Mouse (Mus musculus): ENCODE data around the gene Wfdc12. TPM values are rescaled to one million over a fixed set of nuclear protein-coding genes. Genes with fewer than 3 reads are reported as not detected.
A peak's percentile ranks its signal among the peaks of the same experiment; 100 is the strongest.

Gene Wfdc12
- polyA plus RNA-seq, 1 experiment = not detected

DNA sequence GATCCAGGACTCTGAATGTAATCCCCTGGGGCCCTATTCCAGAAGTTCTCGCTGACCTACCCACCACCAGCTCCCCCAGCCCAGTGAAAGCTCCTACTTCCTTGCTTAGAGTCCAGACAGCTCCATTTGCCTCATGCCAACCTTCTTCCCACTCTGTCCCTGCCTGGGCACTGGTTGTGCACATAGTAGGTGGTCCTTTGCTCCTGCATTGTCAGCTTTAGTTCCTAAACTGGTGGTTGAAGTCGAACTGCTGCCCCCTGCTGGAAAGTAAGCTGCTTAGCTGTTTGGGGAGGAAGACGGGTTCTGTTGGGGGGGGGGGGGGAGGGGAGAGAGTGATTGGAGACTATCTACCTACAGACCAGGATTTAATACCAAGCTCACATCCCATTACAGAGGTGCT lies 10.3 kb downstream of the Wfdc12 start:
- no peak for DNase-seq (ENCODE audit: extremely low spot score in 1 of 2, low spot score in 1 of 2)

DNA sequence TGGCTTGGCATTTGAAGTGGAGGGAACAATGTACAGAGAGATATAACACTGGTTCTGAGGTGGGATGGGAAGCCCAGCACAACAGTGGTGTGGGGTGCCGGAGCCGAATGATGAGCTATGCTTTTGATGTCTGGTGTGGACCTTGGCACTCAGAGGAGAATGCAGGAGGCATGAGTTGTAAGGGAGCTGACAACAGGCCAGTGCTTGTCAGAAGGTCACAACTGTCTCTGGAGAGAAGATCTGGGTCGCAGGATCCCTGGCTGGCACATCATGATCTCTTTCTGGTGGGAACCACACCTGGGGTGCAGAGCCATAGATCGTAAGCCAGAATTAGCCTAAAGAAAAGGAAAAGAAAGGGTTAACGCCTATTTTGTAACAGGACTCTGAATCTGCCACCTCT lies 12.6 kb downstream of the Wfdc12 start:
- DNase-seq (ENCODE audit: extremely low spot score in 1 of 2, low spot score in 1 of 2) = no peak

DNA sequence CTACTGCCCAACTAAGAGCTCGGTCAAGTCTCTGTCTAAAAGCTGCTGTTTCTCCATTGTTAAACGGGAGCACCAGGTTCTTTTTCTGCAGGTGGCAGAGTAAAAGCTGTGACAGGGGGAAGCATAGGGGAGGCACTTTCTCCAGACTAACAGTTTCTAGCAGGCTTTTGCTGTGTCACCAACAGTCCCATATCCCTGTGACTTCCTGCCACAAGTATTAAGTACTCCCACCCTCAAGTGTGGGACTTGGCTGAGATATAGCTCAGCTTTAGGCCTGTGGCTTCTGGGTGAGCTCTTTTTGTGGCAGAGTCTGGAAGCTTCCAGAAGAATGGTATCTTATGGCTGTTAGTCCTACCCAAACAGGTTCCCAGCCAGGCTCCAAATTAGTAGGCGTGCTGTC lies 14.6 kb downstream of the Wfdc12 start:
- DNase-seq (ENCODE audit: extremely low spot score in 1 of 2, low spot score in 1 of 2) = no peak

DNA sequence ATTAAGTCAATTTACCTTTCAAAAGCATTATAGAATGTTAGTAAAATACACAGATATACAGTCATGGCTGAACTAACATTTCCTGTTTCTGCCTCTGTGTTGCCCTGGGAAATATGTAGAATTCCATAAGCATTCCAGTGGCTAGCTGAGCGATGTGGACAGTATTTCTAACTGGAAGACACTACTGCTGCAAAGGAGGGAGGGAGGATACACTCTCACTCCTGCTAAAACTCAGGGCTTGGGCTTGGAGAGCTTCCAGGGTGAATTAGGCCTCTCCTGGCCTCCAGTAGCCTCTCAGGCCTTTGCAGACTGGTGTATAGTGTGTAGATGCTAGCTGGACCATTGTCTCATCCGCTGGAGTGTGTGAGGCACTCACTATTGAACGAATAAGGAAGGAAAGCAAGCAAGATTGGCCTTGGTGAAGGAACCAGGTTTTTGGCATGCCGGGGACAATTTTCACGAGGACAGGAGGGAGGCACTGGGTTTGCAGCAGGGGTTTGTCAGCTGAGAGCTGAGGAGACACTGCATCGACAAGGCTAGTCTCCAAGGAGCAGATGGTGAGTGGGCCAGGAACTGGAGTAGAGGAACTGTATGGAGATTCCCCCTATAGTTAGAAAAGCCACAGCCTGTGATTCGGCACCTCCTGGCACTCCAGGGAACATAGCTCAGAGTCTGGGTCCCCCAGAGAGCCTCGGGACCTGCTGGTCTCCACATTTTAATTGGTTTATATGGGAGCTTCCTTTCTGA lies 15.6 kb downstream of the Wfdc12 start:
- peak; percentile 88 to 89 for DNase-seq (ENCODE audit: extremely low spot score in 1 of 2, low spot score in 1 of 2)

DNA sequence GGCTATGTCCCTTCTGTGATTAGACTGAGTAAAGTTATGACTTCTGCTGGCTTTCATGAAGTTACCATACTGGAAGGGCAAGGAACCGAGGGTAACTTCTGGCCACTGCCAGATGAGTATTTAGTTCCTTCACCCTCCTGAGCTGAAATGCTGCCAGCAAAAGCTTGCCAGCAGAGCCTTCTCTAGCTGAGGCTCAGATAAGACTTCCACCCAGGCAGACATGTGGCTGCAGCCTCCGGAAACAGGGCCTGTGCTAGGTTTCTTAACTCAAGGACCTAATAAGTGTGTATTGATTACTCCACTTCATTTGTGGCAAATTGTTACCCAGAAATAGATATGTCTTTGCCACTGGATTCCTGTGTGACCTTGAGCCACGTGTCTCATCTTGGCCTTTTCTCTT lies 17.0 kb downstream of the Wfdc12 start:
- no peak for DNase-seq (ENCODE audit: extremely low spot score in 1 of 2, low spot score in 1 of 2)

DNA sequence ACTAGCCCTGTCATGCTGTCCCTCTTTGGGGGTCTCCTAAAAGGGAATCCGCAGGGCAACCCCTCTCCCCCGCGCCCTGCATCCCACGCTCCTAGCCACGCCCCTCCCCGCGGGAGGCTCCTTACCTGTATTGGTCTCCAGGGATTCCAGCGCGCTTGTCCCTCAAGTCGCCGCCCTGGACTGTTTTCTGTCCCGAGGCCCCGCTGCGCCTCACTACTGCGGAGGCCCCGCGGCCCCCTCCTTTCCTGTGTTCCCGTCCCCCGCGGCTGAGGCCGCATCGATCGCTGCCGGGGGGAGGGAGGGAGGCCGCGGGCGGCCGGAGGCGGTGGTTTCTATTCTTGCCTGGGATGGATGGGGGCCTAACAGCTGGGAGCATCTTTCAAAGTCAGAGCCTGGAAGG lies 19.5 kb downstream of the Wfdc12 start, which contains the start of gene Kcns1:
Gene Kcns1, minus strand, starts transcription at position 212 of the 400 bp plus-strand sequence.
- DNase-seq (ENCODE audit: extremely low spot score in 1 of 2, low spot score in 1 of 2) = no peak

DNA sequence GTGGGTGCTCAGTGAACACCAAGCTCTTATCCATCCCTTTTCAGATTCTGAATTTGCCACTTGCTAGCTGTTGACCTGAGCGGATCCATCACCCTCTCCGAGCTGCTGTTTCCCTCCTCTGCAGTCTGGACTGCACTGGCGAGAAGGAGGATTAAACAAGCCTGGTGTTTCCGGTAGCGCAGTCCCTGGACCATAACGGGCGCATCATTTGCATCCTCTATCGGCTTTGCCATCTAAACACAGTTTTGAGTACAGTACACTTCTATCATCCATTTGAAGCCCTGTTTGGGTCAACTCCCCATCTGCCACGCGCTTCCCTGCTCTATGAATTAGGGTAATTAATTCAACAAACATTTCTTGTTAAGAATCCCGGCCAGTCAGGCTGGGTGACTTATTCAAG lies 20.1 kb downstream of the Wfdc12 start:
- no peak for DNase-seq (ENCODE audit: extremely low spot score in 1 of 2, low spot score in 1 of 2)

DNA sequence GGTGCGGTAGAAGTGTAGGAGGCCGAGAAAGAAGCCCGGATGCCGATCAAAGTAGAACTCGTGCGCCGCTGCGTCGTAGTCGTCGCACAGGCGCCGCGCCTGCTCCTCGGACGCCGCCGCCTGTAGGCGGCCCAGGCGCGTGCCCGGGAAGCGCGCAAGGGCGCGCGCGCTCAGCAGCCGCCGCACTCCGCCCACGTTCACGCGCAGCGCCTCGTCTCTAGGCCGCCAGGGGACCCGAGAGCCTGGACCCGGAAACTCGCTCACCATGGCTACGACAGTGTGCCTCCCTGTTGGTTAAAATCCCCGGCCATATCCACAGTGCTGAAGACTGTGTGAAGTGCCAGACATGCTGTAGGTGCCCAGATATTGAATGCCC lies 21.8 kb downstream of the Wfdc12 start:
- DNase-seq (ENCODE audit: extremely low spot score in 1 of 2, low spot score in 1 of 2) = no peak

DNA sequence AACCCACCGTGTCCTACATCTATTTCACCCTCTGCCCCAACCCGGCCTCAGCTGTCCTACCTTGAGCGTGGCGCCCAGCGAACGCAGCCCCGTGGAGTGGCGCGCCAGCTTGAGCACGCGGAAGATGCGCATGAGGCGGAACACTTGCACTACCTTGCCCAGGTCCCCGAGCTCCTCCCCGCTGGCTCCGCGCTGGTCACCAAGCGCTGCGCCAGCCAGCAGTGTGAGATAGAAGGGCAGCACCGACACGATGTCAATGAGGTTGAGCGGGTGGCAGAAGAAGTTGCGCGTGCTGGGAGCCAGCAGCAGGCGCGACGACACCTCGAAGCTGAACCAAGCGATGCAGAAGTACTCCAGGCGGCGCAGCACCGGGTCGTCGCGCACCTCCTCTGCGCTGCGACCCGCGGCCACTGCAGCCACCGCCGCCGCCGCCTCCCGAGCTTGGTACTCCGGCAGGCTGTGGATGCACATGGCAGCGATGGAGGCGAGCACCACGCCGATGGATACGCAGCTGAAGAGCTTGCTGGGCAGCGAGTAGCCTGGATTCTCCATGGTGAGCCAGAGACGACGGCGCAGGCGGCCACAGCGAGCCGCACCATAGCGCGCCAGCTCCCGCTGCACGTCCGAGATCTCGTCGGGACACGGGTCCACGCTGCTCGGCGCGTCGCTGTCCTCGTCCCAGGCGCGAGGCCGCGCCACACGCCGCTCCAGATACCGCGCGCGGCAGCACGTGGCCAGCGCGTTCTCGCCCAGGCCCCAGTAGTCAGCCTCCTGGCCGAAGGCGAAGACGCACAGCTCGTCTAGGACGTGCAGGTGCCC lies 22.4 kb downstream of the Wfdc12 start:
- DNase-seq (ENCODE audit: extremely low spot score in 1 of 2, low spot score in 1 of 2) = no peak

DNA sequence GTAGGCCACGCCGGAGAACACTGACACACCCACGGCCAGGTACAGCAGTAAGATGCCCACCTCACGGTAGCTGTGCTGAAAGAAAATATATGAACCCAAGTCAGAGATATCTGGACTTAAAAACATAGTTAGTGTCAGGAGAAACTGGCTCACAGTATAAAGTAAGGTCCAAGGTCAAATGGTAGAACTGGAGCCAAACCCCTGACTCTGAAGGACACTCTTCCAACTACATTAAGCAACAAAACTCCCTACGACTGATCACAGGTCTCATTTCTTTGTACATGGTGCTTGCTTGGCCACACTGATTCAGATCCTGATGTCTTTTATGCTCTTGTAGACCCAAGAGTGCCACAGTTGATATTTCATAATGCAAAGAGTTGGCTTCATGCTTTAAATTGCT lies 25.5 kb downstream of the Wfdc12 start:
- DNase-seq (ENCODE audit: extremely low spot score in 1 of 2, low spot score in 1 of 2) = no peak

DNA sequence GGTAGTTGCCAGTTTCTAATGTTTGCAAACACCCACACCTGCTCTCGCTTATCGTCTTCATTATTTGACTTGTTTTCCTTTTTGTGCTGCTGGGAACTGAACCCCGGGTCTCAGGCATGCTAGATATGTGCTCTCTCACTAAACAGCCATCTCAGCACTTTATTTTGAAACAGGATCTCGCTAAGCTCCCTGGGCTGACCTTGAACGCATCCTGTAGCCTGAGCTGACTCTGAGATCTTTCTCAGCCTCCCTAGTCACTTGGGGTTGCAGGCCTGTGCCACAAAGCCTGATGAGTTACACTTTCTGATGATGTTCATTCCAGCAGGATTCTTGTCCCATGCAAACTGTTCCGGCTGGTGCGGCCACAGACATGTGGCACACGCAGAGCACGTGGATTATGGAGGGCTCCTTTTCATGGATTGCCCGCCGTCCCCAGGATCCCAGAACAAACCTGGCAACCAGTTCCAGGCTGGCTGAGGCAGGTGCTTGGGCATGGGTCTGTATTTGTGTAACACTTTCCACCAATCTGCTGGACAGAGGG lies 28.8 kb downstream of the Wfdc12 start:
- no peak for DNase-seq (ENCODE audit: extremely low spot score in 1 of 2, low spot score in 1 of 2)

DNA sequence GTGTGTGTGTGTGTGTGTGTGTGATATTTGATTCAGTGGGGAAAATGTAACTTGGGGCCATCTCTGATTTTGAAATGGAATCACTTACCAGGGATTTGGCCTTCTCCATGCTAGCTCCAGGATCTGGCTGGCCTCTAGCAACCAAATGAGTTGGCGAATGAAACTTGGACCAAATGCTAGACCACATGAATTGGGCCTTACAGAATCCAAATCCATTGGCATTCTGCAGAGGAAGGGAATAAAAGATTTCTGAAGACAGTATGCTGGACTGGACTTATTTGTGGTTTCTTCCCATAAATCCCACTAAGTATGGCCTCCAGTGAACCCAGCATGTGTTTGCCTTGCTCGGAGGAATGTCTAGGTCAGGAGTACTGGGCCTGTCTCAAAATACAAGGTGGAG lies 31.6 kb downstream of the Wfdc12 start:
- no peak for DNase-seq (ENCODE audit: extremely low spot score in 1 of 2, low spot score in 1 of 2)

DNA sequence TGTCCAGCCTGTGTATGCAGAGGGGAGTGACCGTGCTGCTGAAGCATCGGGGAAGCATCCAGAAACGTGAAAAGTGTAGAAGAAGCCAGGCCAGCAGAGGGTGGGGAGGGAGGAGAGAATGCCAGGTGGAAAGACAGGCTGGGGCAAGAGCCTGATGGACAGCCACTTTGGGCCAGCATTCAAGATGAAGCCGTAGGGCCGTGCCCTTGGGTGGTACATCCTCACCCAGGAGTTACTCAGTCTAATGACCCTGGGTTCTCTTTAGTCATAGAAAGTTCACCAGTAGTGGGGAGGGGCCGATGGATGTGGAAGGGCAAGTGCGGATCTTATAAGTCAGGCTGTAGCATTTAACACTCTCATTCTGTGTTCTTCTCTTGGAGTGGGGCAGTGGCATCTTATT lies 34.2 kb downstream of the Wfdc12 start:
- no peak for DNase-seq (ENCODE audit: extremely low spot score in 1 of 2, low spot score in 1 of 2)

DNA sequence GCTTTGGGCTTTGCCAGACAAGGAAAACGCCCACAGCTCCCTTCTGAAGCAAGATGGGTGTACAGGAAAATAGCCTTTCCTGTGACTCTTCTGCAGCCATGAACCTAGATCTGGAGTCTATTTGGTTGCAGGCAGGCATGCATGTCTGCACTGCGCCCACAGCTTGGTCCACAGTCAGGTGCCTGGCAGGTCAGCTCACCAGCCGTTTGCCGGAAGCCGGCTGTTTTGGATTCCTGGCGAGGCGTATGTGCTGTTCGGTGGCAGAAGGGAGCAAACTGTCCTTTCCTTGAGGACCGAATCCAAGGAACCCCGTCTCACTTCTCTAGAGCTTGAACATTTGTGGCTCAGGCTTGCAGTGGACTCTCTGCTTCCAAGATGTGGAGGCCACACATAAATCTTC lies 36.4 kb downstream of the Wfdc12 start:
- DNase-seq (ENCODE audit: extremely low spot score in 1 of 2, low spot score in 1 of 2) = no peak

DNA sequence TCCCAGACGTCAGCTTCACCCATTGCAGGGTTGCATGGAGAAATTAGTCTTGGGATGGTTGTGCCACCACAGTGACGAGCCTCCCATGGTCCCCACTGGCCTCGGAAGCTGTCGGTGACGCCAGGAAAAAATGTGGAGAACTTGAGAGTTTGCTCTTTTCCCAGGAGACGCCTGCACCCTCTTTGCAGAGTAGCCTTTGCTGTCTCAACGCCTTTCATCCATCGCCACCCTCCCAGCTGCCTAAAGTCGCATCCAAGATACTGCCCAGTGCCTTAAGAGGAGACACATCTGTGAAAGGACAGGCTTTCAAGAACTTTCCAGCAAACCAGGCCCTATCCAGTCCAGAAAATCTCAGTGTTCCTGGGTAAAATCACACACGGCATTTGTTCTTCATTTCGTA lies 38.1 kb downstream of the Wfdc12 start:
- no peak for DNase-seq (ENCODE audit: extremely low spot score in 1 of 2, low spot score in 1 of 2)

DNA sequence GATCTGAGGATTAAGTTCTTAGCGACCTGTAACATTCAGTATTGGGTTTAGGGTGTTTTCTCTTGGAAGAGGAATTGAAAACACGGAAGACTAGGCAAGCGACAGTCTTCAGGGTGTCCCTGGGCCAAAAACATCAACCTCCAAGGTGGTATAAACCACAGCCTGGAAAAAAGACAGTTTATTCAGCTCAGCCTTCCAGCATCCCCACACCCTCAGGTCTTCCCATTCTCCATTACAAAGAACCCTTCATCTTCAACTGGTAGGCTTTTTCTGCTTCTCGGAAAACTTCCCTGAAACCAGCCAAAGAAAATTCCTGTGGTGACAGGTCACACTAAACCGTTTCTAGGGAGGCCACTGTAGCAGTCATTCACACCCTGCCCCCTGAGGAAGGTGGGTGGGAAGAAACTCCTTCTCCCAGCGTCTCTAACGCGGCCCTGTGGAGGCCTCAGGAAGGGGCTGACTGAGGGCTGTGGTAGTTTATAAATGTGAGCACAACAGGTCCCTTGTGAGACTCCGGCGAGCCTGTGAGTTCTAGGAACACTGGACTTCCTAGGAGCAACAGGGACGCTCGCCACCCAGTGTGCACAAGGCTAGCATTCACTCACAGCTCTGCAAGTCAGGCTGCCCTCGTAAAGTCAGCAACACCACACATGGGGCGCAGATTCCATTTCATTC lies 40.2 kb downstream of the Wfdc12 start:
- DNase-seq (ENCODE audit: extremely low spot score in 1 of 2, low spot score in 1 of 2) = no peak

DNA sequence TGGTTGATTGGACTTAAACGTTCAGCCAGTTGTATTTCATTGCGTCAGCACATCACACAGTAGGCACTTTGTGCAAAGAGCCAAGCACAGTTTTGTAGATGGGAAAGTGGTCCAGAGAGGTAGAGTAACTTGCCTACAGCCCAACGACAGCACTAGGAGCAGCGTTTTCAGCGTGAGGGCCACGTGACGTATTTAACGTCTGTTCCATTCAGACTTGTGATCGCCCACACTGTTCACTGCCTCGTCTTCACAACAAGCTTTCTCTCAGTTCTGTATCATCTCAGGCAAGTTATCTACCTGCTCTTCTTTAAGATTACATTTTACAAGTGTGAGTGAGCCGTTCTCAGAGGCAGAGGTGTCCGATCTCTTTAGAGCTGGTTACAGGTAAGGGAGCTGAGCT lies 43.9 kb downstream of the Wfdc12 start:
- DNase-seq (ENCODE audit: extremely low spot score in 1 of 2, low spot score in 1 of 2) = peak in 1 of 2 experiments; percentile 50

DNA sequence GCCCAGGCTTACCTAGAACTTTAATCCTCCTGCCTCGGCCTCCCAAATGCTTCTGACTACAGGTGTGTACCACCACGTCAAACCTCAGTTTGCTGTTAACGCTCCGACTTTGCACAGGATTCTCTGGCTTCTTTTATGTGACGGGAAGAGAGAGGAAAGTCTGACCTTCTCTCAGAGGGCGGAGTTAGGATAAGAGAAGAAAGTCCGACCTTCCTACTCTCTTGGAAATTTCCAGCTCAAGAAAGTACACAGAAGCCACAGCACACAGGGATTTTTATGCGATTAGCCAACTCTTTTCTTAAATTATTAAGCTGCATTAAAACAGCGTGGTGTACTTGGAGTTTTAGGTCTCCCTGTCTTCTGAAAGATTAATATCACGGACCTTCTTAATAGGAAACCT lies 45.9 kb downstream of the Wfdc12 start:
- DNase-seq (ENCODE audit: extremely low spot score in 1 of 2, low spot score in 1 of 2) = no peak

DNA sequence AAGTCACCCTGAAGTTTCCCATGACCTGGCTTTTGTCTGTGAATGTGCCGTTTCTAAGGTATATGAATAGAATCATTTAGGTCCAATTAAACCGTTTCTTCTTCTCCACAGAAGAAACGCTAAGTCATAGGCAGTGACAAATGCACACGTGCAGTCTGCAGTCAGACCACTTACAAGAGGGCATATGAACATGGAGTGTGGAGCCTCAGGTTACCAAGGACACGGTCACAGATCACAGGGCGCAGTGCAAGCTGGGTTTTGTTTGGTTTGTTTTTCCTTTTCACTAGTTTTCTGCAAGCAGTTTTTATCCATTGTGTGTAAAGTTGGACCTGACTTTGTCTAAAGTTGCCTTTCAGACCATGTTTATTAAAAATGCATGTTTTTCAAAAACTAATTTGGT lies 46.4 kb downstream of the Wfdc12 start:
- no peak for DNase-seq (ENCODE audit: extremely low spot score in 1 of 2, low spot score in 1 of 2)

DNA sequence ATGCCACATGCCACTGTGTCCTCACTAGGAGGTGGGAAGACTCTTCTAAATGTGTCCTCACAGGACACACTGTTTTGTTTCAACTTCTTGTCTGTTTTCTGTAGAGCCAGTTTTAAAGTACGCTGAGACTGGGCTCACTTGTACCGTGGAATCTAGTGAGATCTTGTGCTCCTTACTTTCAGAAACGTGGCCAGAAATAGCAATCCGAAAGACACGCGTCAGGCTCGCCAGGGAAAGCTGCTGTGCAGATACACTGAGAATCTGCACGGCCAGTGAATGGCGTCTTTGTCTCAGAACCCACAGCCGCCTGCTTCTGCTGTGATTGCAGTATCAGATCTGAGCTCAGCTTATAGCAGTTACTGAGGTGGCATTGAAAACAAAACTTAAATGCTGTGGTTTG lies 48.4 kb downstream of the Wfdc12 start:
- peak in 1 of 2 experiments; percentile 68 for DNase-seq (ENCODE audit: extremely low spot score in 1 of 2, low spot score in 1 of 2)

Data from frontal cortex, adult 2 months (tissue).